Comparison of ENCODE assay signal across 26 mouse cellular contexts in the genomic region with DNA sequence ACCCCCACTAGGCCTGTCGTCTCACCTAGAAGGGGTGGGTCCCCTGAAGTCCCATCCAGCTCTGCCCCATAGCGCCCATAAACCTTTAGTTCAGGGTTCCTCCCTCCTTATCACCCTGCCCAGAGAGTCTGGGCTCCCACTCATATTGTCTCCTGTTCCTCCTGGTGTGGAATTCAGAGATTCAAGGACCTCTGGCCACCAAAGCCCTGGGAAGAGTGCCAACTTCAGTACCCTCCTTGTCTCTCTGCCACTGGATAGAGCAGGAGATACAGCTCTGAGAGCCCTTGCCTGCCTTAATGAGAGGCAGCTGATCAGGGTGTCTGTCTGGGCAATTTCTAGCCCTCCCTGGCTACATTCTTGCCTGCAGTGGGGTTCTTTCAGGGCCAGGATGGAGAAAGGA. TPM values are rescaled to one million over a fixed set of nuclear protein-coding genes. Genes with fewer than 3 reads are reported as not detected.
DNase-seq lines count a peak whose midpoint lies in the region; ATAC-seq lines count a peak whose summit lies in the region.
"Had no signal": no experiment of that assay in that cellular context is flagged by ENCODE, and none has a peak within 500 bp of the region (broad histone marks: within the 10 kb centered on the region; RNA-seq: fewer than 3 reads in every experiment).

No protein-coding gene starts in this region.

- peak; percentile 45 for DNase-seq in adrenal gland, postnatal 10 days
- DNase-seq in adrenal gland, postnatal 25 days, result no peak
- DNase-seq in ovary, postnatal 36 days (ENCODE audit: low spot score), result peak; percentile 41
- DNase-seq in ovary, postnatal 10 days (ENCODE audit: low spot score), result no peak
- DNase-seq in testis, postnatal 14 days (ENCODE audit: low spot score), result peak; percentile 78
- DNase-seq in embryo, embryonic 9.5 days (ENCODE audit: extremely low spot score), result no peak
- DNase-seq: cerebellum, adult 2 months; gastrocnemius, postnatal 25 days; heart, postnatal 14 days; liver, embryonic 13.5 days; lung, postnatal 10 days; right cerebral cortex, postnatal 4 days; thymus, adult 18-20 months had no signal

- no peak overlapping the region for H3K4me3 ChIP-seq in liver, embryonic 15.5 days (replicated peaks)
- H3K4me3 ChIP-seq in liver, embryonic 12.5 days, result no peak overlapping the region

- H3K4me1 ChIP-seq in liver, embryonic 15.5 days (replicated peaks), result peaks cover 41% of the 10 kb centered on the region
- H3K4me1 ChIP-seq in liver, embryonic 12.5 days, result peaks cover 25% of the 10 kb centered on the region

- H3K27me3 ChIP-seq in liver, embryonic 15.5 days, result peaks cover 39% of the 10 kb centered on the region
- H3K27me3 ChIP-seq in liver, embryonic 12.5 days (replicated peaks), result peaks cover 57% of the 10 kb centered on the region

- no peak overlapping the region for H3K27ac ChIP-seq in liver, embryonic 15.5 days (replicated peaks)
- H3K27ac ChIP-seq in liver, embryonic 12.5 days, result no peak overlapping the region
- H3K27ac ChIP-seq: intestine, embryonic 15.5 days; kidney, embryonic 15.5 days; liver, embryonic 13.5 days had no signal

- no peak overlapping the region for H3K9ac ChIP-seq in liver, embryonic 15.5 days
- no peak overlapping the region for H3K9ac ChIP-seq in liver, embryonic 12.5 days
- H3K9ac ChIP-seq: kidney, embryonic 15.5 days; liver, embryonic 13.5 days had no signal

- ATAC-seq in liver, embryonic 15.5 days (ENCODE audit: insufficient read depth), result no peak
- no peak for ATAC-seq in liver, embryonic 12.5 days
- ATAC-seq: activated CD4-positive, CD25-positive, alpha-beta regulatory T cell, adult 4 months; intestine, embryonic 15.5 days; Patski had no signal

- H3K4me2 ChIP-seq in liver, embryonic 15.5 days, result 0 out of 2 replicates have a peak overlapping the region, but pooled peaks have one; percentile 74
- H3K4me2 ChIP-seq in liver, embryonic 12.5 days, result no peak overlapping the region

- H3K9me3 ChIP-seq in liver, embryonic 15.5 days (replicated peaks), result no peaks in the 10 kb centered on the region
- H3K9me3 ChIP-seq in liver, embryonic 12.5 days (replicated peaks), result no peaks in the 10 kb centered on the region
- H3K9me3 ChIP-seq: intestine, embryonic 15.5 days; kidney, embryonic 15.5 days; liver, embryonic 13.5 days had no signal

- WGBS in liver, embryonic 15.5 days (ENCODE audit: insufficient replicate concordance), result 18% methylated on average over 2 of the region's 2 CpGs
- WGBS in liver, embryonic 12.5 days (ENCODE audit: insufficient replicate concordance), result 34% methylated on average over 2 of the region's 2 CpGs

- H3K36me3 ChIP-seq in liver, embryonic 15.5 days (replicated peaks), result no peaks in the 10 kb centered on the region
- no peaks in the 10 kb centered on the region for H3K36me3 ChIP-seq in liver, embryonic 12.5 days
- H3K36me3 ChIP-seq: intestine, embryonic 15.5 days; kidney, embryonic 15.5 days; liver, embryonic 13.5 days had no signal

RNA-seq across cellular contexts. Expression of a gene that starts 1.5 kb away (rescaled TPM):
- total RNA-seq in adrenal gland, postnatal 10 days (2021), result 10 to 100 TPM; 10.2 to 24.1 TPM
- total RNA-seq in adrenal gland, postnatal 25 days (2021), result 5.9 and 6.3 TPM in 2 replicates
- 11.3 and 14.2 TPM in 2 replicates for polyA plus RNA-seq in liver, embryonic 15.5 days (2015; fragmentation: Nextera tagmentation; extraction: Ambion mirVana)
- polyA plus RNA-seq in liver, embryonic 12.5 days (2016; fragmentation: Nextera tagmentation; extraction: Ambion mirVana), result 4.0 and 4.1 TPM in 2 replicates
- polyA plus RNA-seq: erythroblast, embryonic 14.5 days had no signal

RNA-seq across cellular contexts. Expression of a gene that starts 14.6 kb away (rescaled TPM):
- total RNA-seq in adrenal gland, postnatal 10 days (2021), result 1 to 10 TPM in 1 of 2 experiments, under 1 TPM in 1; 0.94 to 5.1 TPM
- total RNA-seq in adrenal gland, postnatal 25 days (2021), result 3.9 and 6.0 TPM in 2 replicates
- polyA plus RNA-seq in liver, embryonic 15.5 days (2015; fragmentation: Nextera tagmentation; extraction: Ambion mirVana), result 0.66 and 0.84 TPM in 2 replicates
- polyA plus RNA-seq in liver, embryonic 12.5 days (2016; fragmentation: Nextera tagmentation; extraction: Ambion mirVana), result 0.29 and 0.39 TPM in 2 replicates
- total RNA-seq: gastrocnemius, postnatal 25 days; layer of hippocampus, postnatal 25 days; left cerebral cortex, postnatal 25 days had no signal
- polyA plus RNA-seq: activated CD4-positive, CD25-positive, alpha-beta regulatory T cell, adult 4 months; embryonic facial prominence, embryonic 11.5 days; erythroblast, embryonic 14.5 days; forebrain, embryonic 14.5 days; Patski had no signal

RNA-seq across cellular contexts. Expression of a gene that starts 43.2 kb away (rescaled TPM):
- not detected for total RNA-seq in adrenal gland, postnatal 10 days (2021)
- not detected in 2 replicates for total RNA-seq in adrenal gland, postnatal 25 days (2021)
- polyA plus RNA-seq in liver, embryonic 15.5 days (2015; fragmentation: Nextera tagmentation; extraction: Ambion mirVana), result not detected in 2 replicates
- polyA plus RNA-seq in liver, embryonic 12.5 days (2016; fragmentation: Nextera tagmentation; extraction: Ambion mirVana), result not detected in 2 replicates
- total RNA-seq: CH12.LX; gastrocnemius, postnatal 25 days; heart, postnatal 14 days; layer of hippocampus, postnatal 25 days had no signal
- polyA plus RNA-seq: activated CD4-positive, CD25-positive, alpha-beta regulatory T cell, adult 4 months; cerebellum, adult 2 months; embryonic facial prominence, embryonic 11.5 days; erythroblast, embryonic 14.5 days; forebrain, embryonic 14.5 days; intestine, embryonic 15.5 days; kidney, embryonic 15.5 days; liver, embryonic 13.5 days; Patski; urinary bladder, adult 2 months had no signal

RNA-seq across cellular contexts. Expression of a gene that starts 55.3 kb away (rescaled TPM):
- total RNA-seq in adrenal gland, postnatal 10 days (2021), result 1 to 10 TPM; 1.4 to 4.3 TPM
- 0.43 and 1.0 TPM in 2 replicates for total RNA-seq in adrenal gland, postnatal 25 days (2021)
- polyA plus RNA-seq in liver, embryonic 15.5 days (2015; fragmentation: Nextera tagmentation; extraction: Ambion mirVana), result 8.3 and 10.2 TPM in 2 replicates
- 4.4 and 5.8 TPM in 2 replicates for polyA plus RNA-seq in liver, embryonic 12.5 days (2016; fragmentation: Nextera tagmentation; extraction: Ambion mirVana)
- total RNA-seq: CH12.LX; gastrocnemius, postnatal 25 days; heart, postnatal 14 days; layer of hippocampus, postnatal 25 days had no signal
- polyA plus RNA-seq: activated CD4-positive, CD25-positive, alpha-beta regulatory T cell, adult 4 months; cerebellum, adult 2 months; embryonic facial prominence, embryonic 11.5 days; erythroblast, embryonic 14.5 days; forebrain, embryonic 14.5 days had no signal

RNA-seq across cellular contexts. Expression of a gene that starts 59.3 kb away (rescaled TPM):
- 10 to 100 TPM; 18.5 to 23.2 TPM for total RNA-seq in adrenal gland, postnatal 10 days (2021)
- total RNA-seq in adrenal gland, postnatal 25 days (2021), result 20.0 and 21.3 TPM in 2 replicates
- 1.6 and 1.9 TPM in 2 replicates for polyA plus RNA-seq in liver, embryonic 15.5 days (2015; fragmentation: Nextera tagmentation; extraction: Ambion mirVana)
- 3.4 and 3.7 TPM in 2 replicates for polyA plus RNA-seq in liver, embryonic 12.5 days (2016; fragmentation: Nextera tagmentation; extraction: Ambion mirVana)
- polyA plus RNA-seq: activated CD4-positive, CD25-positive, alpha-beta regulatory T cell, adult 4 months had no signal

Comparison
In these comparisons a context has a peak if more than half of its experiments do, and no peak if none do; other contexts are left out.
1. DNase-seq: peak in adrenal gland, postnatal 10 days (single experiment), ovary, postnatal 36 days (single experiment) and testis, postnatal 14 days (single experiment); none in adrenal gland, postnatal 25 days (single experiment), ovary, postnatal 10 days (single experiment) and embryo, embryonic 9.5 days (single experiment).